Mouse (Mus musculus) gastrocnemius, adult 2 months (tissue): Measurements from ENCODE around the gene Grm6. TPM values are rescaled to one million over a fixed set of nuclear protein-coding genes. Genes with fewer than 3 reads are reported as not detected.
A peak's percentile ranks its signal among the peaks of the same experiment; 100 is the strongest.

Experiments
- DNase-seq: peaks from one replicate; pipeline ENCODE4 v3.0.0; 2022
- H3K27ac ChIP-seq: fragments of 200-600 bp; 2 replicates; pipeline ENCODE4 v1.8.1; 2022; ENCODE audit warnings: mild to moderate bottlenecking
- H3K4me3 ChIP-seq: fragments of 200-600 bp; 2 replicates; pipeline ENCODE4 v1.8.1; 2022; ENCODE audit warnings: mild to moderate bottlenecking, moderate library complexity
- CTCF ChIP-seq: fragments of 200-600 bp; IDR thresholded peaks from 2 replicates; pipeline ENCODE4 v1.8.1; 2022; ENCODE audit warnings: antibody characterized with exemption, mild to moderate bottlenecking, moderate library complexity
- intact Hi-C: fragments of 180-260 bp; cut with DNase I; formaldehyde crosslinking; loops from one replicate; pipeline ENCODE4 v1.15.1; 2025
- total RNA-seq, 2 experiments: library from RNA; stranded (reverse); gene quantifications; 2 replicates each; pipeline ENCODE4 v1.2.3; 2021

The Grm6 gene
- total RNA-seq, 2 experiments from 2014 or later, result not detected

DNA sequence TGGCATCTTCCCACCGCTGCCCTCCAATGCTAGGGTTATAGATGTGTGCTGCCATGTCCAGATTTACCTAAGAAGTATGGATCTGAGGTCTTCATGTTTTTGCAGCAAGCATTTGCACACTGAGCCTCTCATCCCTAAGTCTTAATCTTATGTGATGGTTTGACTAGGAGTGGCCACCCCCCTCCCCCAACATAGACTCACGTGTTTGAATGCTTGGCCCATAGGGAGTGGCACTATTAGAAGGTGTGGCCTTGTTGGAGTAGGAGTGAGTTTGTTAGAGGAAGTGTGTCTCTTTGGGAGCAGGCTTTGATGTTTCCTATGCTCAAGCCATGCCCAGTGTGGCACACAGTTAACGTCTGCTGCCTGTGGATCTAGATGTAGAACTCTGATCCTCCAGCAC, 28.2 kb downstream of the Grm6 start:
- no peak overlapping the region for H3K4me3 ChIP-seq
- intact Hi-C loops, result no loop called here
- DNase-seq, result no peak
- no peak overlapping the region for H3K27ac ChIP-seq
- TF ChIP-seq CTCF, result no peak

DNA sequence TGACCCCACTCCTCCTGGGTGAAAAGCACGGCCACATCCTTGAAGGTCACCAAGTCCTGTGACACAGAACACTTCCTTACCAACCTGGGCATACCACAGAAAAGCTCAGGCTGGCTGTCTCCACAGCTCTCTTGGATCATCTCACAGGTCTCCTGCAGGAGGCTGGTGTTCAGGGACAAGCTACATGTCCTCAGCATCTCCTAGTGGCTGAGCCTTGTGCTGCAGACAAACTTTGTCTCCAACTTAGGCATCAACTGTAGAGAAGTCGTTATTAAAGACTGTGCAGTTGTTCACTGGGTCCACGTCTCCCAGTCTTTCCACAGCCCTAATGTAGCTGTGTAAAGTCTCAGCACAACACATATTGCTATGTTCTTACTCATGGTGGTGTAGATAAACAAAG, 33.3 kb downstream of the Grm6 start:
- Histone ChIP-seq H3K27ac (no peak overlapping the region), H3K4me3 (no peak overlapping the region)
- no peak for TF ChIP-seq CTCF
- no peak for DNase-seq
- intact Hi-C loops, result no loop called here

DNA sequence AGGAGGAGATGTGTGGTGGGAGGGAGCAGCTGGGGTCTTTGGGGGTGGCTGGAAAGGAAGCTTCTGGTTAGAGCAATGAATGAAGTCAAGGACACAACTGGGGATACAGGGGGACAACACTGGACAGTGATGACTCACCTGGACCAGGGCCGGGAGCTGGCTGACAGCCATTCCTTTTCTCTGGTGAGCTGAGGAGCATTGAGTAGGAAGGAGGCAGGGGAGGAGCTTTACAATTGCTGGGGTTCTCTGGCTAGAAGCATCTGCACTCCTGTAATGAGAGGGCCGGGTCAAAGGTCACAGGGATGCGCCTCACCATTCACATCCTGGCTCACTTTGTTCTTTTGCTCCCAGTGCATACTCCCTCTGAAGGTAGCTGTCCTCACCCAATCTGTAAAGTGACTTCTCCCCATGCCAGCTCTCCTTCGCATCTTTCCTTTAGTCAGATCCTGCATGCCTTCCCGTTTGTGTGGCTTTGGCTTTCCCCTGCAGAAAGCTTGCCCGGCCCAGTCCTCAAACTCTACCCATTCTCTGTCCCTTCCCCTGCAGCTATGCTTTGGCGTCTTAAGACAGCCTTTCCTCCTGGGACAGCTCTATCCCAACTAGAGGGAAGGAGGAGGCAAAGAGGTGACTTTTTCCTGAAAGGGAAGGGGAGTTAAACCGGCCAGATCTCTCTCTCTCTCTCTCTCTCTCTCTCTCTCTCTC, 35.9 kb downstream of the Grm6 start:
- Histone ChIP-seq H3K27ac (no peak overlapping the region), H3K4me3 (peak overlapping the region; percentile 79)
- intact Hi-C loops, result loop anchor here (5.0 kb wide), 1 partner anchor 44 kb away; the partner anchor contains the start of gene Zfp879
- TF ChIP-seq CTCF, result no peak
- DNase-seq, result peak; percentile 36

DNA sequence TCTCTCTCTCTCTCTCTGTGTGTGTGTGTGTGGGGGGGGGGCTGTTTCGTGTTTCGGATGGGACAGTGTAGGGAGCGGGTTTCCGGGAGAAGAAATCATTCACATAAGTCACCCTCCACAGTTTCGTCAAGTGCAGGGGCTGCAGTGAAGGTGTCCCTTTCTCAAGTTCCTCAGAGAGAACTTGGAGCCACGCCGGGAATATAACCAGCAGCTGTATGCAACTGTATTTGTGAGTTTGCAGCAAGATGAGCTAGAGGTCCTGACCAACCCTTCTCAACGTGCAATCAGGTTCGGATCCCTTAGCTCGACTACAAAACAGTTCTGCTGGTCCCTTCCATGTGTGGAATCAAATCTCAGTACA, 36.4 kb downstream of the Grm6 start:
- intact Hi-C loops, result loop anchor here (5.0 kb wide), 1 partner anchor 45 kb away; the partner anchor contains the start of gene Zfp879
- Histone ChIP-seq H3K4me3 (peak overlapping the region; percentile 79), H3K27ac (peak overlapping the region; percentile 76)
- DNase-seq, result peak; percentile 20
- TF ChIP-seq CTCF, result no peak

DNA sequence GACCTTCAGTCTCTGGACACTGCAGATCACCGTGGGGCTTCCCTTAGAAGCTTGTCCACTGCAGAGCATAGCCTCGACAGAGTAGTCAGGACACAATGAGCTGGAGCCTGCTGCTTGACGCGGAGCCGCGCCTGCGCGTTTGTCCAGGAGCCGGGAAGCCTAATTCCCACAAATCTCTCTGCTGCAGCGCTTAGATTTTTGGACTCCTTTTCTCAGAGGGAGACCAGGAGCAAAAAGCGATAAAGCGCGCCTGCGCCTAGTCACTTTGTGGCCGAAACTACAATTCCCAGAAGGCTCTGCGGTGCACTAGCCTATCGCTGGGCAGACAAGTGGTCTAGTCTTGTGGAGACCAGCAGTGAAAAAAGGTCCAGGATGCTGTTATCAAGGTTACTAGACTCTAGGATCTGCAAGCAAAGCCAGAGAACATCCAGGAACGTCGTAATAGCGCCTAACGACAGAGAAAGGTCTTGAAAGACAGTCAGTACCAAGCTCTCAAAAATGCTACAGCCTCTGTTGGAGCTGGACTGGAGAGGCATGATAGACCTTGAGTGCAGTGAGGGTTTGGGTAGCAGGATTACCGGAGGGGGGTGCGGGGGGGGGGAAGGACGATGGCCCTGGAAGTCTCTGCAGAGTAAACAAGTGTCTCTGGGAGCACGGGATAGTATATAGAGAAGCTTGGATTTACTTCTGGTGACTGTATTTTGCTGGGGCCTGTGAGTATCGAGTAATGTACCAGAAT, 37.1 kb downstream of the Grm6 start, which contains the start of gene Zfp454:
Zfp454 (minus strand) TSS at position 262 of the 739 bp plus-strand sequence.
- peak; percentile 88 for DNase-seq
- Histone ChIP-seq H3K27ac (peak within 1 kb of the TSS; percentile 76), H3K4me3 (peak within 1 kb of the TSS; percentile 79)
- intact Hi-C loops, result loop anchor here (5.0 kb wide), 1 partner anchor 45 kb away; the partner anchor contains the start of gene Zfp879
- TF ChIP-seq CTCF, result no peak

DNA sequence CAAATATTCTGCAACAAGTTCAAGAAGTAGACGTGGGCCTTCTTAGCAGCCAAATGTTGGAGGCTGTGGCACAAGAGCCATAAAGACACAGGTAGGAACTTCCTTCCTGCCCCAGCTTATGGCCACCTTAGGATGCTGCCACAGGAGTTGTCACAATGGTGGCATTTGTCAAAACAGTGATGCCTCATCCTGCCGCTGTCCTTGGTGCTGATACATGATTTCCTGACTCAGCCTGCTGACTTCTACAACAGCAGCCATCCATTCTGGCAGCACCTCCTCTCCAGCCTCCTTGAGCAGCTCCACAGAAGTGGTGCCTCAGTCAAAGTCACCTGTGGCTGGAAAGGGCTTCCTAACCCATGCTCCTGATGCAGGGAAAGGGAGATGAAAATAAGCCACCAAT, 42.0 kb downstream of the Grm6 start:
- H3K4me3 ChIP-seq, result no peak overlapping the region
- intact Hi-C loops, result no loop called here
- no peak overlapping the region for H3K27ac ChIP-seq
- TF ChIP-seq CTCF, result no peak
- DNase-seq, result no peak

DNA sequence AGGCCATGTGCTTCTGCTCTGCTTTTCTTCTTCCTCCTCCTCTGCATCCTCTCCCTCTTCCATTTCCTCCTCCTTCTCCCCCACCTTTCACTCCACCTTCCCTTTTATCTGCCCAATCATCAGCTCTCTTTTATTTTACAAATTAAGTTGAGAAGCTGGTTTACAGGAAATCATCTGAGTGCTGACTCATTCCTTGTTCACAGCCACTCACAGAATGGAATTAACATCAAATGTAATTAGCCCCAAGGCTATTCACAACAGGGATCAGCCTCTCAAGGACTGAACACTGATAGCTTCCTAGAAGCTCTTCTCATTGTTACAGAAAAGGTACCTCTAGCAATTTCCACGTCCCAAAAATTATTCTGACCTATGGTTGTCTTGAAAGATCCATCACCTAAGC, 46.9 kb downstream of the Grm6 start:
- intact Hi-C loops, result no loop called here
- no peak overlapping the region for H3K4me3 ChIP-seq
- DNase-seq, result no peak
- TF ChIP-seq CTCF, result no peak
- no peak overlapping the region for H3K27ac ChIP-seq

DNA sequence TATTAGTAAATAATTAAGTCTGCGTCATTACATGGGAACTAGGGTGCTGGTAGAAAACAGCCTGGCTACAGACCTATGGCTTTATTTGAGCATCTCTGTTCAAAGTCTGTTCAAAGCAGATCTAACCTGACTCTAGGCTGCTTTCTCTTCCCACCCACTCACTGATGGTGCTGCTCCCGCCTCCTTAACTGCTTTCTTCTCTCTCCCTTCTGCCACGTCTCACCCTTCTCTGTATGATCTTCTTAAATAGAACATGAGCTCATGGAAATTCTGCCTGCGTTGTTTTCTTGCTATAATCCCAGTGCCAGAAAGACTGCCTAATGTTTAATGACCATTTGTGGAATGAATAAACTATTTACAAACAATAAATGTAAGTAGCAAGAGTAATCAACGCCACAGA, 57.7 kb downstream of the Grm6 start:
- TF ChIP-seq CTCF, result no peak

DNA sequence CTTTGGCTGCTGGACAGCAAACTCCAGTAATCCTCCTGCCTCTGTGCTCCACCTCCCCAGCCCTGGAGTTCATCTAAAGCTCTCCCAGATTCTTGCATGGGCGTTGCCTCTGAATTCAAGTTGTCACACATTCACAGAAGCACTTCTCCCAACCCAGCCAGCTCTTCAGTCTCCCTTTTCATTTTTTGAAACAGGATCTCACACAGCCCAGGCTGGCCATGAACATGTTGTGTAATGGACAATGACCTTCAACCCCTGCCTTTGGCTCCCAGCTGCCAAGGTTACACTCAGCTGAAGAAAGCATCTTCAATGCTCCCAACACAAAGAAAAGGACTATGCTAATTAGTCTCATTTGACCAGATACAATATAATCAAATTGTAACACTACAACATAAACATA, 62.8 kb downstream of the Grm6 start:
- no peak for DNase-seq
- no peak for TF ChIP-seq CTCF
- Histone ChIP-seq H3K27ac (no peak overlapping the region), H3K4me3 (no peak overlapping the region)
- intact Hi-C loops, result no loop called here

More for the DNA sequence above, 57.7 kb downstream of the Grm6 start:
- Histone ChIP-seq H3K27ac (no peak overlapping the region), H3K4me3 (no peak overlapping the region)
- DNase-seq, result no peak
- intact Hi-C loops, result no loop called here

DNA sequence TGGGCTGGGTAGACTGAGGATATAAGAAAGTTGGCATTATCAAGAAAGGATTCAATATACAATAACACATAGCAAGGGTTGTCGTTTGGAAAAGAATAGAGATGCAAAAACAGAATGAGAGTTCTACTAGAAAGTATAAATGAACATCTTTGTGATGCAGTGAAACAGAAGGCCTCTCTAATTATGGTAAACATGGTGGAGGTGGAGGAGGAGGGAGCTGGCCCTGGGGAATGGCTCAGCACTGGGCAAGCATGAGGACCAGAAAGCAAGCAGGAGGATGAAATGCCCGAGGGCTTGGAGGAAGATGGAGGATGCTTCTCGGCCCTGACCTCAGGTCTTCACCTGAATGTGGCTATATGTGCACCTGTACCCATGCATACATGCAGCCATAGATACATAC, 64.0 kb downstream of the Grm6 start:
- TF ChIP-seq CTCF, result no peak
- no peak overlapping the region for H3K27ac ChIP-seq
- no peak for DNase-seq
- intact Hi-C loops, result no loop called here
- H3K4me3 ChIP-seq, result no peak overlapping the region

Other genes starting within 250 kb of the Grm6 start
- gene Adamts2, start 248.6 kb upstream of the Grm6 start, total RNA-seq, result 1 to 10 TPM; 6.1 to 9.8 TPM
- 1 to 10 TPM; 3.6 to 4.5 TPM for gene Zfp354c, start 23.0 kb upstream of the Grm6 start, total RNA-seq
- 1 to 10 TPM; 1.6 to 2.6 TPM for gene Zfp879, start 9.1 kb upstream of the Grm6 start, total RNA-seq
- gene Zfp454, start 37.0 kb downstream of the Grm6 start, total RNA-seq, result 1 to 10 TPM; 1.9 to 3.2 TPM
- 1 to 10 TPM; 4.4 to 5.5 TPM for gene Zfp2, start 65.5 kb downstream of the Grm6 start, total RNA-seq
- 1 to 10 TPM; 1.9 to 2.4 TPM for gene Zfp354b, start 80.9 kb downstream of the Grm6 start, total RNA-seq
- not detected for gene 4933414I15Rik, start 93.1 kb downstream of the Grm6 start, total RNA-seq
- gene Prop1, start 103.1 kb downstream of the Grm6 start, total RNA-seq, result not detected
- gene Olfr1378, start 115.8 kb downstream of the Grm6 start, total RNA-seq, result not detected
- gene Olfr1377, start 131.3 kb downstream of the Grm6 start, total RNA-seq, result not detected
- gene Olfr51, start 152.9 kb downstream of the Grm6 start, total RNA-seq, result not detected
- not detected for gene Olfr54, start 163.6 kb downstream of the Grm6 start, total RNA-seq
- gene Olfr1375, start 197.4 kb downstream of the Grm6 start, total RNA-seq, result not detected
- 1 to 10 TPM; 4.2 to 4.5 TPM for gene Zfp354a, start 208.6 kb downstream of the Grm6 start, total RNA-seq